Mouse (Mus musculus) macrophage (primary cell): ENCODE results near the gene Arl4d. TPM values are rescaled to one million over a fixed set of nuclear protein-coding genes. Genes with fewer than 3 reads are reported as not detected.
"Not testable (repeated sequence)": the region's sequence is repeated elsewhere in the genome, so short reads cannot be mapped to it uniquely, and the experiment has no call there.

Source experiments
- H3K27ac ChIP-seq: fragments of 350-480 bp; formaldehyde crosslinking; 2 replicates; pipeline ENCODE4 v1.9.0; 2021
- H3K36me3 ChIP-seq: fragments of 350-480 bp; formaldehyde crosslinking; 2 replicates; pipeline ENCODE4 v1.9.0; 2021; ENCODE audit errors: inconsistent target
- H3K4me3 ChIP-seq: fragments of 350-480 bp; formaldehyde crosslinking; 2 replicates; pipeline ENCODE4 v1.9.0; 2021; ENCODE audit errors: inconsistent target
- H3K79me2 ChIP-seq: fragments of 350-480 bp; formaldehyde crosslinking; 2 replicates; pipeline ENCODE4 v1.9.0; 2021; ENCODE audit errors: inconsistent target
- WGBS: methylation state at CpG from one replicate; pipeline ENCODE4 v1.1.7; 2026; ENCODE audit warnings: inconsistent platforms; ENCODE audit not compliant: missing documents; 5-methylcytosine and 5-hydroxymethylcytosine counted together
- polyA plus RNA-seq: library from polyadenylated mRNA; stranded (reverse); fragments of 250-400 nt; gene quantifications from 3 replicates; pipeline ENCODE4 v1.2.4, GENCODE M21; 2018; ENCODE audit warnings: inconsistent platforms

The Arl4d gene
- polyA plus RNA-seq, 1 experiment from 2014 or later: 2.8 TPM

DNA sequence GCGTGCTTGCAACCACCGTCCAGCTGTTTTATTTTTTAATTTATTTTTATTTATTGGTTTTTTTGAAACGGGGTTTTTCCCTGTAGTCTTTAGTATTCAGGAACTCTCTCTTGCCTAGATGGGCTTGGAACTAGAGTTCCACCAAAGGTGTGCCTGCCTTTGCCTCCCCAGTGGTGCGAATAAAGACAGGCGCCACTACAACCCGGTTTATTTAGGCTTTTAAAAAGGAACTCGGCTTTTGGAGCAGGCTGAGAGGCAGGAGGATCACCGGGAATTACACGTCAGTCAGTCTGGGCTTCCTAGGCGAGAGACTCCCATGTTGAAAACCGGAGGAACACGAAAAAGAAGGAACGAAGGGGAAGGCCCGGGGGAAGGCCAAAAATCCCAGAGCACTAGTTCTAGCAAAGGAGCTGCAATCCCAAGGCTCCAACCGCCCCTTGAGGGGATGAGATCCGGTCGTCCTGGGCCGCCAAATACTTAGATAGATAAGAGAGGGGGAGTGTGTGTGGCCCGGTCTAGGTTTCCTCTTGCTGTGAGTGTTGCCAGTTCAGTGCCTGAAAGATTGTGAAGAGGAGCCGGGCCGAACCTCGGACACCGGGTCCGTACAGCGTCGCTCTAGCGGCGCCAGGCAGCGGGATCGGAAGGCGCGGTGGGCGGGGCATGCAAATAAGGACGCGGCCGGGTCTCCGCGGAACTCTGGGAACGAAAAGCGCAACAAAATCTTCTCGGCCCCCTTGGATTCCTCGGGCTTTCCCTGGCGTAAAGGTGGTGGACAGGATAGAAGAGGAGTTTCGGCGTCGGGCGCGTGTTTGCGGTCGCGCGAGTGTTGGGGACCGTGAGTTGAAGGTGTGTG lies 24.3 kb upstream of the Arl4d start:
- H3K27ac ChIP-seq: peak overlapping the region; percentile 41; the same call in 1 of the 2 replicates
- 11% methylated on average over 32 of the region's 53 CpGs for WGBS

GRCm38 (mm10) chr11:101641710-101642642 lies 23.4 kb upstream of the Arl4d start:
- not testable (repeated sequence) for H3K36me3 ChIP-seq, H3K79me2 ChIP-seq, H3K4me3 ChIP-seq
- WGBS: 10% methylated on average over 7 of the region's 26 CpGs
- peak overlapping the region; percentile 41; the same call in 1 of the 2 replicates for H3K27ac ChIP-seq

More for the DNA sequence above, 24.3 kb upstream of the Arl4d start:
- not testable (repeated sequence) for H3K4me3 ChIP-seq, H3K79me2 ChIP-seq, H3K36me3 ChIP-seq

DNA sequence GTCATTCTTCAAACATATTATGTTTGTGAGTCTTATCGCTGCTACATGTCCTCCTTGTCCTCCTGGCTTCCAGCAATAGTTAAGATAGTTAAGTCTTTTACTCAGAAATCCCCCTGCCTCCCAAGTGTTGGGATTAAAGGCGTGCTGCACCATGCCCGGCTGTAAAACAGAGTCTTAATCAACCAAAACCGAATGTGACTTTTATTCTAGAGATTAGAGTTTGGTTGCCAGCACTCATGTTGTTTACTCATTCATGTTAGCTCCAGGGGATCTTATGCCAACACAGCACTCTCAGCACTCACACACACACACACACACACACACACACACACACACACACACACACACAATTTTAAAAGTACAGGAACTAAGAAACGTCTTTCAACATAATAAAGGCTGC lies 22.4 kb upstream of the Arl4d start:
- no peak overlapping the region for H3K4me3 ChIP-seq
- no peaks in the 10 kb centered on the region for H3K36me3 ChIP-seq
- 39% methylated on average over 4 of the region's 5 CpGs for WGBS
- no peak overlapping the region for H3K27ac ChIP-seq
- H3K79me2 ChIP-seq: no peaks in the 10 kb centered on the region

GRCm38 (mm10) chr11:101644591-101644990 lies 20.8 kb upstream of the Arl4d start:
- Histone ChIP-seq H3K79me2 (no peaks in the 10 kb centered on the region), H3K27ac (no peak overlapping the region), H3K4me3 (no peak overlapping the region), H3K36me3 (no peaks in the 10 kb centered on the region)
- WGBS: 53% methylated on average over 3 of the region's 3 CpGs

GRCm38 (mm10) chr11:101645043-101645410 lies 20.3 kb upstream of the Arl4d start:
- H3K4me3 ChIP-seq, H3K36me3 ChIP-seq, H3K27ac ChIP-seq, H3K79me2 ChIP-seq: not testable (repeated sequence)
- 5% methylated on average over 4 of the region's 4 CpGs for WGBS

DNA sequence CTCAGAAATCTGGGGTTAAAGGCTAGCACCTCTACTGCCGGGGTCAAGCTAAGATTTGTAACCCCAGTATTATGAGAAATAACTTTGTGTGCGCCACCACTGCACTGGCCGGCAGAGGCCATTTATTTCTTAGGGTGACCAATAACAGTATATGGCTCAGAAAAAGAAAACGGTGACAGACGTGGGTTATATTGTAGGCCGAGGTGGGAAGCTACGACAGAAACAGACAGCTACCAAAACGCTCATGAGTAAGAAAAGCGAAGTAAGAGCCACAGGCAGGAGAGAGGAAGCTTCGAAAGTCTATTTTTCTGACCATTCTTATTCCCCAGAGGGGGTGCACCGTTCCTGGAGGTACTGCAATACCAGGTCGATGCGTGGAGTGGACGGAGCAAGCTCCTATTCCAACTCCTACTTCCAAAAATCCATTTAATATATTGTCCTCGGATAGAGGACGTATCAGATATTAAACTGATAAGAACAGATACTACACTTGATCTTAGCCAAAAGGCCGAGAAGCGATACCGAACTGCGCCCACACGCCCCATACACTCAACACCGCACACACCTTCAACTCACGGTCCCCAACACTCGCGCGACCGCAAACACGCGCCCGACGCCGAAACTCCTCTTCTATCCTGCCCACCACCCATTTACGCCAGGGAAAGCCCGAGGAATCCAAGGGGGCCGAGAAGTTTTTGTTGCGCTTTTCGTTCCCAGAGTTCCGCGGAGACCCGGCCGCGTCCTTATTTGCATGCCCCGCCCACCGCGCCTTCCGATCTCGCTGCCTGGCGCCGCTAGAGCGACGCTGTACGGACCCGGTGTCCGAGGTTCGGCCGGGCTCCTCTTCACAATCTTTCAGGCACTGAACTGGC lies 19.7 kb upstream of the Arl4d start:
- not testable (repeated sequence) for H3K79me2 ChIP-seq, H3K4me3 ChIP-seq, H3K36me3 ChIP-seq
- H3K27ac ChIP-seq: peak overlapping the region; percentile 71
- WGBS: under 1% methylated on average over 36 of the region's 56 CpGs

DNA sequence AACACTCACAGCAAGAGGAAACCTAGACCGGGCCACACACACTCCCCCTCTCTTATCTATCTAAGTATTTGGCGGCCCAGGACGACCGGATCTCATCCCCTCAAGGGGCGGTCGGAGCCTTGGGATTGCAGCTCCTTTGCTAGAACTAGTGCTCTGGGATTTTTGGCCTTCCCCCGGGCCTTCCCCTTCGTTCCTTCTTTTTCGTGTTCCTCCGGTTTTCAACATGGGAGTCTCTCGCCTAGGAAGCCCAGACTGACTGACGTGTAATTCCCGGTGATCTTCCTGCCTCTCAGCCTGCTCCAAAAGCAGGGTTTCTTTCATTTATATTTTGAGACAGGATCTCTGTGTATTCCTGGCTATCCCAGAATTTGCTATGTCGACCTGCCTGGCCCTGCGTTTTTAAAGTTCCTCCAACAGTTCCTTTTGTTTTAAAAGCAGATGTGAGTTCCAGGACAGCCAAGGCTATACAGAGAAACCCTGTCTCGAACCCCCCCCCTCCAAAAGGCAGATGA lies 19.0 kb upstream of the Arl4d start:
- not testable (repeated sequence) for H3K79me2 ChIP-seq, H3K36me3 ChIP-seq, H3K4me3 ChIP-seq, H3K27ac ChIP-seq
- WGBS: 60% methylated on average over 5 of the region's 16 CpGs

GRCm38 (mm10) chr11:101647093-101647492 lies 18.2 kb upstream of the Arl4d start:
- not testable (repeated sequence) for H3K36me3 ChIP-seq, H3K4me3 ChIP-seq, H3K79me2 ChIP-seq, H3K27ac ChIP-seq
- WGBS: 88% methylated on average over 8 of the region's 10 CpGs

- WGBS: 93% methylated on average over 4 of the region's 4 CpGs
Measured at GRCm38 (mm10) chr11:101656356-101656755, 9.0 kb upstream of the Arl4d start.

GRCm38 (mm10) chr11:101657528-101657885 lies 7.8 kb upstream of the Arl4d start:
- no peaks in the 10 kb centered on the region for H3K79me2 ChIP-seq
- H3K4me3 ChIP-seq: no peak overlapping the region
- no peaks in the 10 kb centered on the region for H3K36me3 ChIP-seq
- WGBS: 41% methylated on average over 3 of the region's 3 CpGs
- peak overlapping the region; percentile 69 for H3K27ac ChIP-seq

More at GRCm38 (mm10) chr11:101656356-101656755, 9.0 kb upstream of the Arl4d start:
- Histone ChIP-seq H3K27ac (no peak overlapping the region), H3K79me2 (no peaks in the 10 kb centered on the region), H3K4me3 (no peak overlapping the region), H3K36me3 (no peaks in the 10 kb centered on the region)

- H3K4me3 ChIP-seq, H3K36me3 ChIP-seq, H3K79me2 ChIP-seq: not testable (repeated sequence)
- peak overlapping the region; percentile 69 for H3K27ac ChIP-seq
- WGBS: 3% methylated on average over 23 of the region's 40 CpGs
Measured at GRCm38 (mm10) chr11:101657886-101658750, 7.2 kb upstream of the Arl4d start.

DNA sequence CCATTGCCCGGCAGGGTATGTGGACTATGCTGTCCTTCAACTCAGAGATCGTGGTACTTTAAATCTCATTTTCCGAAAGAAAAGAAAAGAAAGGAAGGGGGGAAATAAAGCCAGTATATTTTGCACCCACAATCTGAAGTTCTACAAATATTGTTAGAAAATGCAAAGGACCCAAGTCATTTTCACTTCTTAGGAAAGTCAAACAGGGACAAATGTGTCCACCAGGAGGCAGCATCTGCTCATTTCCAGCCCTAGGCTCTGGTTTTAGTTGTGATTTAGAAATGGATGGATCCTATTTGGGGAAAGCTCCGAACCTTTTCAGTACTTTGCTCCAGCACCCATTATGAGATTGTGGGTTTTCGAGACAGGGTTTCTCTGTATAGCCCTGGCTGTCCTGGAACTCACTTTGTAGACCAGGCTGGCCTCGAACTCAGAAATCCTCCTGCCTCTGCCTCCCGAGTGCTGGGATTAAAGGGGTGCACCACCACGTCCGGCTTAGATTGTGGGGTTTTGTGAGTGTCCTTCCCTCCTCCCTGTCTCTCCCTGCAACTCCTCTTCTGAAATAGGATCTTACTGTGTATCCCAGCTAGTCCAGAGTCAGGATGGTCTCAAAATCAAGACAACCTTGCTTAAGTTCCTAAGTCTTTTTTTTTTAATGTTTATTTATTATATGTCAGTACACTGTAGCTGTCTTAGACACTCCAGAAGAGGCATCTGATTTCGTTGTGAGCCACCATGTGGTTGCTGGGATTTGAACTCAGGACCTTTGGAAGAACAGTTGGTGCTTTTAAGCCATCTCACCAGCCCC lies 6.4 kb upstream of the Arl4d start:
- Histone ChIP-seq H3K36me3 (no peaks in the 10 kb centered on the region), H3K79me2 (no peaks in the 10 kb centered on the region), H3K27ac (no peak overlapping the region), H3K4me3 (no peak overlapping the region)
- WGBS: 28% methylated on average over 9 of the region's 10 CpGs

DNA sequence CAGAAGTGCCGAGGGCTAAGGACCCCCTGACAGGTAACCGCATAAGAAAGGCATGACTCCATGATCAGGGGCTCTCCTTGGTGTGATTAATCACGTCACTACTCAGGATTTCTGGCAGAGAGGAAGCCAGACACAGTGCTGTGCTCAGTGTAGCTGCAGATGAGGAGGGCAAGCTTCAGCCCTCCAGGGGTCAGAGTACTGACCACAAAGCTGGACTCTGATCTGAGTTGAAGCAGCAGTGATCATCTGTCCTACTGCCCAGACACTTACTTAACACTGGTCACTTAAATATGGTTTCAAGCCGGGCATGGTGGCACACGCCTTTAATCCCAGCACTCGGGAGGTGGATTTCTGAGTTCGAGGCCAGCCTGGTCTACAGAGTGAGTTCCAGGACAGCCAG lies 4.2 kb upstream of the Arl4d start:
- no peak overlapping the region for H3K4me3 ChIP-seq
- H3K36me3 ChIP-seq: no peaks in the 10 kb centered on the region
- H3K27ac ChIP-seq: no peak overlapping the region
- H3K79me2 ChIP-seq: no peaks in the 10 kb centered on the region
- WGBS: 83% methylated on average over 7 of the region's 7 CpGs
